Mouse (Mus musculus): ENCODE results near the gene Sema4d. TPM values are rescaled to one million over a fixed set of nuclear protein-coding genes. Genes with fewer than 3 reads are reported as not detected.
A peak's percentile ranks its signal among the peaks of the same experiment; 100 is the strongest.

The Sema4d gene
- total RNA-seq, 2 experiments from 2014 or later, result 9.9 to 32.8 TPM

- ATAC-seq (replicated peaks; ENCODE audit: poor library complexity, severe bottlenecking), result peak; percentile 51
Measured at GRCm38 (mm10) chr13:51815865-51816504, 22.4 kb upstream of the Sema4d start.

- ATAC-seq (replicated peaks; ENCODE audit: poor library complexity, severe bottlenecking), result no peak
Measured at GRCm38 (mm10) chr13:51814646-51815045, 21.1 kb upstream of the Sema4d start.

- peak; percentile 79 for ATAC-seq (replicated peaks; ENCODE audit: poor library complexity, severe bottlenecking)
Measured at GRCm38 (mm10) chr13:51813621-51814615, 20.4 kb upstream of the Sema4d start.

- no peak for ATAC-seq (replicated peaks; ENCODE audit: poor library complexity, severe bottlenecking)
Measured at GRCm38 (mm10) chr13:51808141-51808540, 14.6 kb upstream of the Sema4d start.

GRCm38 (mm10) chr13:51806220-51806619 lies 12.7 kb upstream of the Sema4d start:
- no peak for ATAC-seq (replicated peaks; ENCODE audit: poor library complexity, severe bottlenecking)

GRCm38 (mm10) chr13:51805634-51806033 lies 12.1 kb upstream of the Sema4d start:
- ATAC-seq (replicated peaks; ENCODE audit: poor library complexity, severe bottlenecking), result no peak

- peak; percentile 79 for ATAC-seq (replicated peaks; ENCODE audit: poor library complexity, severe bottlenecking)
Measured at GRCm38 (mm10) chr13:51800921-51801320, 7.4 kb upstream of the Sema4d start.

GRCm38 (mm10) chr13:51799735-51800522 lies 6.4 kb upstream of the Sema4d start:
- ATAC-seq (replicated peaks; ENCODE audit: poor library complexity, severe bottlenecking), result no peak

- ATAC-seq (replicated peaks; ENCODE audit: poor library complexity, severe bottlenecking), result no peak
Measured at GRCm38 (mm10) chr13:51797899-51798746, 4.6 kb upstream of the Sema4d start.

- no peak for ATAC-seq (replicated peaks; ENCODE audit: poor library complexity, severe bottlenecking)
Measured at GRCm38 (mm10) chr13:51793948-51794347, 401 bp upstream of the Sema4d start.

GRCm38 (mm10) chr13:51792729-51793424 lies 670 bp downstream of the Sema4d start:
- ATAC-seq (replicated peaks; ENCODE audit: poor library complexity, severe bottlenecking), result peak; percentile 38

GRCm38 (mm10) chr13:51792135-51792573 lies 1.4 kb downstream of the Sema4d start:
- ATAC-seq (replicated peaks; ENCODE audit: poor library complexity, severe bottlenecking), result peak; percentile 40

- ATAC-seq (replicated peaks; ENCODE audit: poor library complexity, severe bottlenecking), result no peak
Measured at GRCm38 (mm10) chr13:51791604-51792003, 1.9 kb downstream of the Sema4d start.

GRCm38 (mm10) chr13:51790793-51791192 lies 2.8 kb downstream of the Sema4d start:
- ATAC-seq (replicated peaks; ENCODE audit: poor library complexity, severe bottlenecking), result no peak

- ATAC-seq (replicated peaks; ENCODE audit: poor library complexity, severe bottlenecking), result no peak
Measured at GRCm38 (mm10) chr13:51787858-51788257, 5.7 kb downstream of the Sema4d start.

- ATAC-seq (replicated peaks; ENCODE audit: poor library complexity, severe bottlenecking), result no peak
Measured at GRCm38 (mm10) chr13:51786616-51787015, 6.9 kb downstream of the Sema4d start.

- ATAC-seq (replicated peaks; ENCODE audit: poor library complexity, severe bottlenecking), result no peak
Measured at GRCm38 (mm10) chr13:51784476-51784875, 9.1 kb downstream of the Sema4d start.

GRCm38 (mm10) chr13:51783857-51784256 lies 9.7 kb downstream of the Sema4d start:
- ATAC-seq (replicated peaks; ENCODE audit: poor library complexity, severe bottlenecking), result no peak

Data from granulocyte monocyte progenitor cell, adult 5-6 weeks (primary cell).